Mouse (Mus musculus) kidney, adult 2 months (tissue): ENCODE results near the gene Gsg1. TPM values are rescaled to one million over a fixed set of nuclear protein-coding genes. Genes with fewer than 3 reads are reported as not detected.

ENCODE experiments used
- DNase-seq: peaks from one replicate; pipeline ENCODE4 v3.0.0; 2021
- H3K27ac ChIP-seq: fragments of 200-500 bp; 2 replicates; pipeline ENCODE4 v1.5.1; 2012; ENCODE audit warnings: low read depth, low read length, control low read depth, inconsistent platforms; ENCODE audit not compliant: insufficient read depth
- H3K27me3 ChIP-seq: fragments of 200-500 bp; replicated peaks from 2 replicates; pipeline ENCODE4 v1.6.1; 2012; ENCODE audit warnings: mild to moderate bottlenecking, moderate library complexity, low read length, inconsistent platforms; ENCODE audit not compliant: control insufficient read depth, insufficient read depth
- H3K36me3 ChIP-seq: fragments of 200-500 bp; 2 replicates; pipeline ENCODE4 v1.6.1; 2012; ENCODE audit warnings: mild to moderate bottlenecking, moderate library complexity, low read length, inconsistent platforms; ENCODE audit not compliant: control insufficient read depth, insufficient read depth
- H3K4me1 ChIP-seq: fragments of 200-500 bp; 2 replicates; pipeline ENCODE4 v1.6.1; 2011; ENCODE audit warnings: low read length; ENCODE audit not compliant: control insufficient read depth, insufficient read depth
- H3K4me3 ChIP-seq: fragments of 200-500 bp; 2 replicates; pipeline ENCODE4 v1.5.1; 2011; ENCODE audit warnings: mild to moderate bottlenecking, low read depth, low read length, control low read depth; ENCODE audit not compliant: insufficient read depth
- CTCF ChIP-seq: fragments of 200-500 bp; conservative IDR thresholded peaks from 2 replicates; pipeline ENCODE4 v1.5.1; 2011; ENCODE audit warnings: low read depth, mild to moderate bottlenecking, control low read depth, low read length, moderate library complexity, mixed read lengths; ENCODE audit not compliant: insufficient read depth, insufficient read length
- POLR2A ChIP-seq: fragments of 200-500 bp; IDR thresholded peaks from one replicate; pipeline ENCODE4 v1.6.1; 2011; ENCODE audit warnings: low read depth, low read length, control low read depth
- WGBS: fragments of 180-500 bp; shearing (Covaris S2); methylation state at CpG from one replicate; pipeline ENCODE4 v1.1.7; 2018; 5-methylcytosine and 5-hydroxymethylcytosine counted together
- polyA plus RNA-seq: library from polyadenylated mRNA; depleted of rRNA; stranded (reverse); fragments of >200 nt; gene quantifications from 2 replicates; pipeline ENCODE4 v1.2.3, GENCODE M21; 2012

The Gsg1 gene
- polyA plus RNA-seq, 1 experiment = 0.55 TPM

GRCm38 (mm10) chr6:135204869-135205268 is 49.3 kb downstream of the Gsg1 start:
- 82% methylated on average over 4 of the region's 4 CpGs for WGBS
- no peak overlapping the region for H3K27ac ChIP-seq
- H3K27me3 ChIP-seq = no peaks in the 10 kb centered on the region
- no peak overlapping the region for H3K4me3 ChIP-seq
- no peak for DNase-seq
- H3K4me1 ChIP-seq = no peaks in the 10 kb centered on the region
- TF ChIP-seq CTCF = no peak
- no peak for TF ChIP-seq POLR2A
- H3K36me3 ChIP-seq = no peaks in the 10 kb centered on the region

- no peak for DNase-seq
- no peaks in the 10 kb centered on the region for H3K27me3 ChIP-seq
- no peaks in the 10 kb centered on the region for H3K36me3 ChIP-seq
- no peaks in the 10 kb centered on the region for H3K4me1 ChIP-seq
- no peak for TF ChIP-seq CTCF
- no peak for TF ChIP-seq POLR2A
- H3K4me3 ChIP-seq = no peak overlapping the region
- WGBS = 80% methylated on average over 6 of the region's 6 CpGs
- no peak overlapping the region for H3K27ac ChIP-seq
Observed at GRCm38 (mm10) chr6:135203737-135204136, 50.4 kb downstream of the Gsg1 start.

GRCm38 (mm10) chr6:135202668-135203067 is 51.5 kb downstream of the Gsg1 start:
- H3K27me3 ChIP-seq = no peaks in the 10 kb centered on the region
- no peak overlapping the region for H3K4me3 ChIP-seq
- TF ChIP-seq CTCF (no peak), POLR2A (no peak)
- 96% methylated on average over 6 of the region's 6 CpGs for WGBS
- no peaks in the 10 kb centered on the region for H3K4me1 ChIP-seq
- DNase-seq = no peak
- H3K36me3 ChIP-seq = no peaks in the 10 kb centered on the region
- H3K27ac ChIP-seq = no peak overlapping the region

GRCm38 (mm10) chr6:135200122-135200957 is 53.8 kb downstream of the Gsg1 start:
- Histone ChIP-seq H3K4me1 (no peaks in the 10 kb centered on the region), H3K27me3 (no peaks in the 10 kb centered on the region), H3K36me3 (no peaks in the 10 kb centered on the region), H3K4me3 (no peak overlapping the region), H3K27ac (peak overlapping the region; percentile 67; the same call in 1 of the 2 replicates)
- TF ChIP-seq POLR2A (no peak), CTCF (no peak)
- DNase-seq = peak; percentile 74
- 60% methylated on average over 16 of the region's 16 CpGs for WGBS

GRCm38 (mm10) chr6:135198726-135199125 is 55.4 kb downstream of the Gsg1 start:
- Histone ChIP-seq H3K27me3 (no peaks in the 10 kb centered on the region), H3K27ac (no peak overlapping the region), H3K36me3 (no peaks in the 10 kb centered on the region), H3K4me3 (peak overlapping the region; percentile 92; the same call in 1 of the 2 replicates), H3K4me1 (no peaks in the 10 kb centered on the region)
- TF ChIP-seq CTCF = no peak
- TF ChIP-seq POLR2A = no peak
- 51% methylated on average over 6 of the region's 6 CpGs for WGBS
- no peak for DNase-seq

- TF ChIP-seq POLR2A (no peak), CTCF (no peak)
- no peaks in the 10 kb centered on the region for H3K4me1 ChIP-seq
- H3K27me3 ChIP-seq = no peaks in the 10 kb centered on the region
- DNase-seq = peak; percentile 88
- peak within 1 kb of the TSS; percentile 41 for H3K27ac ChIP-seq
- peak within 1 kb of the TSS; percentile 92 for H3K4me3 ChIP-seq
- H3K36me3 ChIP-seq = no peaks in the 10 kb centered on the region
- 1% methylated on average over 52 of the region's 52 CpGs for WGBS
Observed at GRCm38 (mm10) chr6:135197921-135198532, 56.1 kb downstream of the Gsg1 start, which contains the start of the genes Fam234b and Hebp1. Gene Fam234b, plus strand, starts transcription at chr6:135197977. Gene Hebp1, minus strand, starts transcription at chr6:135198022.

GRCm38 (mm10) chr6:135197446-135197845 is 56.7 kb downstream of the Gsg1 start:
- H3K4me1 ChIP-seq = no peaks in the 10 kb centered on the region
- peak overlapping the region; percentile 92 for H3K4me3 ChIP-seq
- peak overlapping the region; percentile 37 for H3K27ac ChIP-seq
- no peak for DNase-seq
- no peaks in the 10 kb centered on the region for H3K36me3 ChIP-seq
- TF ChIP-seq POLR2A (no peak), CTCF (no peak)
- no peaks in the 10 kb centered on the region for H3K27me3 ChIP-seq
- WGBS = 18% methylated on average over 7 of the region's 7 CpGs
